Mouse (Mus musculus) heart, postnatal 0 days (tissue): ENCODE data around the gene Mcrip1.

ENCODE experiments used
- CTCF ChIP-seq: IDR thresholded peaks from 2 replicates; pipeline ENCODE4 v1.5.1; 2016; ENCODE audit warnings: antibody characterized with exemption, control low read depth, low read depth
- EP300 ChIP-seq: IDR thresholded peaks from 2 replicates; pipeline ENCODE4 v1.6.1; 2016; ENCODE audit warnings: antibody characterized with exemption, low read depth

DNA sequence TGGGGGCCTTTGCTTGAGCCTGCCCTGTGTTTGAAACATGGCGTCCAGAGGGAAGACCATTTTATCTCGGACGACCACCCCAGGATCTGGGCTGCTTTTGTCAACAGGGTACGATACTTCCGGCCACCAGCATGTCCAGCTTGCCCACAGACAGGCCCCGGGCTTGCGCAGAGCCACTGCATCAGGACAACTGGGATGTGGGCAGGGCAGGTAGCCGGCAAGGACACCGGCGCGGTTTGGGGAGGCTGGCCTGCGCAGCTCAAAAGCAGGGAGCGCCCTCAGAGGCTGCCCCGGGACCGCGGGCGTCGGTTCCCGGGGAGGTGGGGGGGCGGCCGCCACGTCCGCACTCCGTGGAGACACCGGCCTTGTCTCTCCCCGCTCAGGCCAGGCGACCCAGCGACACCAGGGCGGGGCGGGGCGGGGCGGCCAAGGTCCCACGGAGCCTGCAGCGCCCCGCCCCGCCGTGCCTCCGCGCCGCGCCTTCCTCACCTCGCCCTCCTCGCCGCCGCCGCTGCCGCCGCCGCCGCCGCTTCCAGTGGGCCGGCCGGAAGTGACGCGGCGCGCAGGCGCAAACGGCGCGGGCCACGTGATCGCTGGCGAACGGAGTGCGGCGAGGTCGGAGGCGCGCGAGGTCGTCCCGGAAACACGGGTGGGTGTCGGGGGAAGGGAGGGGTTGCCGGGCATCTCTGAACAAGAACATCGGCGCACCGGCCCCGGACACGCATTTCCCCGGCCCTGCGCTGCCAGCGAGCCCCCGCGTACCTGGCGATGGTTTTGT lies at the start of gene Mcrip1:
- TF ChIP-seq CTCF, result no peak
- no peak for TF ChIP-seq EP300
